Mouse (Mus musculus): ENCODE results near the gene Emc1.

The Emc1 gene

DNA sequence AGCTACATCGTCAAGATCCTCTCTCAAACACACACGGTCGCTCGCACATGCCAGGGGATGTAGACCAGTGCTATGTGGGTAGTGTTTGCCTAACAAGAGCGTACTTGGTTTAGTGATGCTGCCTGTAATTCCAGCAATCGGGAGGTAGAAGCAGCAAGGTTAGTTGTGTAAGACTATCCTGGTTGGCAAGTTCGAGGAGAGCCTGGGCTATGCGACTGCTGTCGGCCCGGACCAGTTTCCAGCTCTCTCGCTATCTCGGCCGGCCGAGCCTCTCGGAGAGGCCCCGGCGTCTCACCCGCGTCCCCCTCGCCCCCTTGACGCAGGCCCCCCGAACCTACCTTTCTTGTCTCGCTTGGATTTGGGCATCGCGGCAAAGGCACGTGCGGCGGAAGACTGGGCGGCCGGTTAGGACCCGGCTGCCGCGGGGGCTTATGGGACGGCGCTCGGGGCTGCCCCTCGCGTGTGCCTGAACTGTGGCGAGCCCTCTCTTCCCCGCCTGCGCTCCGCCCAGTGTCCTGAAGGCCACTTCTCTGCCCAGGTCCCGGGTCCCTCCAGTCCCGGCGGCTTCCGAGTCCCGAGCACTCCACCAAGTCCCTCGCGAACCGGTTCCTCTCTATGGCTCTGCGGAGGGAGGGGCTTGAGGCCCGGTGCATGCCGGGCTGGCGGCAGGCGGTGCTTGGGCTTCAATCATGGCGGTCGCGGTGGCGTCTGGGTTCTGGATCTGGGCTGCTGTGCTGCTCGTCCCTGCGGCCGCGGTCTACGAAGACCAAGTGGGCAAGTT, at the start of gene Emc1, which contains the start of the genes Mrto4 and Ubr4:
TSS of gene Emc1 (plus strand) at position 657 of the 781 bp plus-strand sequence.
TSS of gene Mrto4 (minus strand) at position 646 of the 781 bp plus-strand sequence.
TSS of gene Ubr4 (plus strand) at position 679 of the 781 bp plus-strand sequence.
- peak; percentile 87 to 90 for DNase-seq (ENCODE audit: low spot score in 2 of 2)

DNA sequence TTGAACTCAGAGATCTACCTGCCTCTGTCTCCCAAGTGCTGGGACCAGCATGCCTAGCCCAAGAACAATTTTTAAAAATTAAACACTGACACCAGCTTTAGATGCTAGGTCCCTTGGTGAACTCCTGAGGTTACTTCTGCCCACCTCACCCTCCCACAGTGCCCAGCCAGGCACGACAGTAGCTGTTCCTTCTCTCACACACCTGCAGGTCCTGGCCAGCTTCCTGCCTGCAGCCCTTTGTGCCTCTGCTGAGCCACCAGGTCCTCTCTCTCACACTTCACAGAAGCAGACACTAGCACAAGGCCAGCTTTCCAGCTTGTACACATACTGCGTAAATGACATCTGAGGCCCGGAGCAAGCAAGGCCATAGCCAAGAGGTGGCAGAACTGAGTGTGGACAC, 46.9 kb upstream of the Emc1 start:
- peak in 1 of 2 experiments; percentile 35 for DNase-seq (ENCODE audit: low spot score in 2 of 2)

- peak in 1 of 2 experiments; percentile 63 for DNase-seq (ENCODE audit: low spot score in 2 of 2)
Observed at GRCm38 (mm10) chr4:139307916-139308315, 44.5 kb upstream of the Emc1 start.

- no peak for DNase-seq (ENCODE audit: low spot score in 2 of 2)
Observed at GRCm38 (mm10) chr4:139309651-139310050, 42.7 kb upstream of the Emc1 start.

GRCm38 (mm10) chr4:139310171-139310898, 42.1 kb upstream of the Emc1 start, which contains the start of the genes Pqlc2 and Akr7a5:
TSS of gene Pqlc2 (minus strand) at chr4:139310708.
TSS of gene Akr7a5 (plus strand) at chr4:139310744.
- peak; percentile 99 to 100 for DNase-seq (ENCODE audit: low spot score in 2 of 2)

DNA sequence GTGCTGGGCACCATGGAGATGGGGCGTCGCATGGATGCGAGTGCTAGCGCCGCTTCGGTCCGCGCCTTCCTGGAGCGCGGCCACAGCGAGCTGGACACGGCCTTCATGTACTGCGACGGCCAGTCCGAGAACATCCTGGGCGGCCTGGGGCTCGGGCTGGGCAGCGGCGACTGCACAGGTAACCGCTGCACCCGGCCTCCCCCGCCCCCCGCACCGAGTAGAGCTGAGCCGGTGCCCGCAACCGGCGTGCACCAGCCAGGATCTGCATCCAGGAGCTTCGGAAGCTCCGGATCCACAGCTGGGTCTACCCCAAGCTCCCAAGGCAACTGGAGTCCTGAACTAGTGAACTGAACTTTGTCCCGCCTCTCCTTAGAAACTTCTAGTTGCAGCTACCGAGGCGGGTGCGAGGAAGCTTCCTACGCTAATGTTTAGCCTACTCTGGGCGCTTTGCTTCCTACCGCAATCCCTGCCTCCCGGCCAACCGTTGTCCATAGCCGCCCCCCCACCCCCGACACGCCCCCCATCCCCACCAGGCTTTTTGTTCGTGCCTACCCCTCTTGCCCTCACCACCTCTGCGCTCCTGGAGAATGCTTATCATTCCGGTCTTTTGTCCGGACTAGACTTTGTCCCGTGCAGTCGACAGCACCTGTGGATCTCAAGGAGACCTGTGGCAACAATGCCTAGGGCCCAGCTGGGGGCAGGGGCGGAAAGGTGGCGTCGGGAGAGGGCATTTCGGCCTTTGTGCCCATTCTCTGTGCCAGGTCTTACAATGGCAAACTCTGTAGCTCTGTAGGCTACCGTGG, 41.3 kb upstream of the Emc1 start:
- peak in 1 of 2 experiments; percentile 55 for DNase-seq (ENCODE audit: low spot score in 2 of 2)

GRCm38 (mm10) chr4:139311707-139312106, 40.7 kb upstream of the Emc1 start:
- DNase-seq (ENCODE audit: low spot score in 2 of 2): no peak

DNA sequence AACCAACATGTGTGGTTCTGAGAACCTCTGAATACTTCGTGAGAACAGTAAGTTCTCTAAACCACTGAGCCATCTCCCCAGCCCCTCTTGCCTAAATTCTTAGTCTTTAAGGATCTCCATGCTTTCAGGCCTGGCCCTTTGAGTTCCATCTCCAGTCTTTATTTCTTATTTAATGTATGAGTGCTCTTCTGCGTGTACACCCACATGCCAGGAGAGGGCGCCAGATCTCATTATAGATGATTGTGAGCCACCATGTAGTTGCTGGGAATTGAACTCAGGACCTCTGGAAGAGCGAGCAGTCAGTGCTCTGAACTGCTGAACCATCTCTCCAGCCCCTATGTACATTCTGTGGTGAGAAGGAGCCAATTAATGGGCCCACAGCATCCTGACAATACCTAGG, 39.8 kb upstream of the Emc1 start:
- peak in 1 of 2 experiments; percentile 81 for DNase-seq (ENCODE audit: low spot score in 2 of 2)

DNA sequence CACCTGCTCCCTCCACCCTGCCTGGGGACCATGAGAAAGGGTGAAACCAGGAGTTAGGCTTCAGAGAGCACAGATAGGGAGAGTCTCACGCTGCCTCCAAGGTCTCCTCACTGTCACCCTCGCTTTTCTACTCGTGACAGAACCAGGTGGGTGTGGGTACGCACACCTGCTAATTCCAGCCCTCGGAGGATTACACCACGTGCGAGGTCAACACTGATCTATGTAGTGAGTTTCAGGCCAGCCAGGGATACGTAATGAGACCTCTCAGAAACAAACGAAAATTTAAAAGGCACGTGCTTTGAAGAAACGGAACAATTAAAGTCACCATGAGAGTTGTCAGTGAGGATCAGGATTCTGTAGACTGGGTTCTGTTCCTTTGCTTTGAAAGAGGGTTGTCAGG, 33.9 kb upstream of the Emc1 start:
- no peak for DNase-seq (ENCODE audit: low spot score in 2 of 2)

DNA sequence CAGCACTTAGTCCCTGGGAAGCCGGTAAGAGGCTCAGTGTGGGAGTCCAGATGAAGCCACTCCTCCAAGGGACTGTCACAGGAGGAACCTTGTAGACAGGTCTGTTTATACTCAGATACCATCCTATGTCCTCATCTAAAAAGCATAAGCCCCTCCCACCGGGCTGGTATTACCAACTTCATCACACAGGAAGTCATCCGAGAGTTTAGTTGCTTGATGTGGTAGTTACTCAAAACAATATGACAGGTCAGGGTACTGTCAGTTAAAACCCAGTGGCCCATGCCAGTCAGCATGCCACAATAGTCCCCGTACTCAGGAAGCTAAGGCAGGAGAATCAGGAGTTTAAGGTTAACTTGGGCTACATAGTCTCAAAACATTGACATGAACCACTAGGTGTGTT, 32.6 kb upstream of the Emc1 start:
- DNase-seq (ENCODE audit: low spot score in 2 of 2): no peak

DNA sequence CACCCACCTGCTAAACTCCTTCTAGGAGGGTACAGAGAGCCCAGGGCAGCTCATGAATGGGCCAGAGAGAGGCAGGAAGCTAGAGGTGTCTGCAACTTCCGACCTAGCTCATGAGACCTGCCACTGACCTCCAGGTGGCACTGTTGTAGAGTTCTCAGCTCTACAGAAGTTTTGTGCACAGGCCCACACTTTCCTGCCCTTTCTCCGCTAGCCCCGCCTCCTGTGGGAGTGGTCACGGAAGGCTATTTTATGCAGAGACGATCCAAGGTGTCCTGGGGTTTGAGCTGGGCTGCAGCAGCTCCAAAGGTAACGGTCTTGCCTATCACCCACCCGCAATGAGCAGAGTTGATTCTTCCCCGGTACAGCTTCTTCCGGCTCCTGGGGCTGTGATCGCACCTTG, 21.8 kb upstream of the Emc1 start:
- peak; percentile 68 to 92 for DNase-seq (ENCODE audit: low spot score in 2 of 2)

DNA sequence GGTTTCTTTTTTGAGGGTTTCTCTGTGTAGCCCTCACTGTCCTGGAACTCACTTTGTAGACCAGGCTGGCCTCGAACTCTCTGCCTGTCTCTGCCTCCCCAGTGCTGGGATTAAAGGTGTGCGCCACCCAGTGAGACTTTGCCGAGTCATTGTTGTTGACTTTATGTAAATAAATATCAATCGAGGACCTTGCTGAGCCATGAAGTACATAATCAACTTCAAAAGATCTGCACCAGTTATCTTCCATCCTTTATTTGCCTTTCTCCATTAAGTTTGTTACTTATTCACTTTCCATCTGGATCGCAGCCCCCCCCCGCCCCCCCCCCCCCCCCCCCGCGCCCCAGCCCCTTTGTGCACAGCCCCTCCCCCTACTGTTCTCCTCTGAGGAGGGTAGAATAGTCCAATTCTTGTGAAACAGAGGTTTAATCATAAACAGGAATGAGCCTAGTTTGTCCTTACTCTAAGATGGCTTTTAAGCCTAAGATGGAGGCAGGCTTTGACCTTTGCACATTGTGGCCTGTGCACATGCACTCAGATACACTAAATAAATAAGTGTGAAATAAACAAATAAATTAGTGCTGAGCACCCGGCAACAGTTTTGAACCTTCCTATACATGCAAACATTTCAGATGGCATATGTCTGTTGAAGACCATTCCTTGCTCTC, 17.6 kb upstream of the Emc1 start:
- DNase-seq (ENCODE audit: low spot score in 2 of 2): no peak

DNA sequence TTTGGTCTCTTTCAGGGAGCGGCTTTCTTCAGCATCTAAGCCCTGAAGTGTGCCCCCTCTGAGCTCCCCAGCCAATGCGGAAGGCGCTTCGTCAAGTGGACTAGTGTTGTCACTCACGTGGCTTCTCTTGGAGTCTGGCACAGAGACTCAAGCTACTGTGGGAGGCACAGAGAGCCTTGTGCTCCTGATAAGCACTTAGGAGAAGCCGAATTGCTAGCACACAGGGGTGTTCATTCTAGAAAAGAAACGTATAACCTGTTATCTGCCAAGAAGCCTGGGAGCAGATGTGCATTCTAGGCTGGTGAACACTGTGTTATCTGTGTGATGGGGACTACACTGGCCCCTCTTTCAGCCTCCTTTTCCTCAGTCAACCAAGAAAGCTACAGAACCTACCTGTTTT, 16.9 kb upstream of the Emc1 start:
- DNase-seq (ENCODE audit: low spot score in 2 of 2): no peak

- DNase-seq (ENCODE audit: low spot score in 2 of 2): peak; percentile 77 to 94
Observed at GRCm38 (mm10) chr4:139336822-139337483, 15.4 kb upstream of the Emc1 start.

DNA sequence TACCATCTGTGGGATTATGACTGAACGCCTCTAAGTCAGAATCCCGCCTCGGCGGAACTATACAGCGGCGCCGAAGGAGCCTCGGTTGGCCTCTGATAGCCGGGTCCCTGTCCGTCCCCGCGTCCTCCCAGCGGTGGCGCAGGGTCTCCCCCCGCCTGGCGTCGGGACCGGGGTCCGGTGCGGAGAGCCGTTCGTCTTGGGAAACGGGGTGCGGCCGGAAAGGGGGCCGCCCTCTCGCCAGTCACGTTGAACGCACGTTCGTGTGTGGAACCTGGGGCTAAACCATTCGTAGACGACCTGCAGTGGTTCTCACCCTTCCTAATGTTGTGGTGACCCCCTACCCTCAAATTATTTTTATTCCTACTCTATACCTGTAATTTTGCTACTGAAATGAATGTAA, 14.2 kb upstream of the Emc1 start:
- DNase-seq (ENCODE audit: low spot score in 2 of 2): no peak

DNA sequence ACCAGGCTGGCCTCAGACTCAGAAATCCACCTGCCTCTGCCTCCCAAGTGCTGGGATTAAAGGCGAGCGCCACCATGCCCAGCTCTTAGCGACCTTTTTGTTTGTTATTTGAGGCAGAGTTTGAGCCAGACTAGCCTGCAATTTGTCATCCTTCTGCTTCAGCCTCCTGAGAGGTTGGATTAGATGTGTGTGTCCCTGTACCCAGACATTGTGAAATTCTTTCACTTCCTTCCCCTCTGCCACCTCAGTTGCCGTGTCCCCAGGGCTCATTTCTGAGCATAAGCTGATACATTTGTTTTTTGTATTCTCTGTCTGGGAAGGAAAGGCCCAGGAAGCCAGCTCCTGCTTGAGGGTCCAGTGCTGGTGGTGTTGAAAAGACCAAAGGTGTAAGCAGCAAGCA, 11.6 kb upstream of the Emc1 start:
- no peak for DNase-seq (ENCODE audit: low spot score in 2 of 2)

- DNase-seq (ENCODE audit: low spot score in 2 of 2): peak in 1 of 2 experiments; percentile 42
Observed at GRCm38 (mm10) chr4:139341556-139342233, 10.7 kb upstream of the Emc1 start.

- DNase-seq (ENCODE audit: low spot score in 2 of 2): no peak
Observed at GRCm38 (mm10) chr4:139343718-139344117, 8.7 kb upstream of the Emc1 start.

- DNase-seq (ENCODE audit: low spot score in 2 of 2): no peak
Observed at GRCm38 (mm10) chr4:139345416-139346019, 6.9 kb upstream of the Emc1 start.

DNA sequence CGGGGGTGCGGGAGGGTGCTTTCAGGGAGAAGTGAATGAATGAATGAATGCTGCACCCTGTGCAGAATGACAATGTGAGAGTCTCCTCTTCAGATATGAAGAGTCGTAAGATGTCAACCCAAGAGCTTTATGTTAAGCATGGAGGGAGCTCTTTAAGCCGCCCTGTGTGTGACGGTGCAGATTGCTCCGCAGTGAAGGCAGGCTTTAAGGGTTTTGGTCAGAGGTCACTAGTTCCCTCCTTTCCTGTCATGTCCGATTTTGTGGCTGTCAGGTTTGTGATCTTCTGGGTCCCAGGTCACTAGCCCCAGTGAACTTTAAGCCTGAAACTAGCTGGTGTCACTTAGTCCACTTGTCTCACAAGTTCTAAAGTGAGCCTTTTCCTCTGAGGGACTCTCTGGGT, 445 bp downstream of the Emc1 start:
- DNase-seq (ENCODE audit: low spot score in 2 of 2): no peak

Data from spleen, postnatal 10 days (tissue).